Mouse (Mus musculus) heart, embryonic 13.5 days (tissue): ENCODE measurements around the gene Prkg1. TPM values are rescaled to one million over a fixed set of nuclear protein-coding genes. Genes with fewer than 3 reads are reported as not detected.

Experiments
- polyA plus RNA-seq: library from polyadenylated mRNA; unstranded; fragments of >200 nt; fragmentation: Nextera tagmentation; extraction: Ambion mirVana; gene quantifications from 2 replicates; pipeline ENCODE4 v1.2.1, GENCODE M21; 2015

Prkg1 gene
- polyA plus RNA-seq, 1 experiment from 2014 or later: 6.9 TPM

Other genes with a start within 250 kb of the Prkg1 start
- 0.05 and 0.22 TPM in 2 replicates for gene A1cf, start 103.7 kb upstream of the Prkg1 start, polyA plus RNA-seq